Comparison of ENCODE assay signal across 14 mouse cellular contexts in genomic region chr1:122393660-122394355, GRCm38 (mm10).
DNase-seq lines count a peak whose midpoint lies in the region; ATAC-seq lines count a peak whose summit lies in the region.
"Had no signal": no experiment of that assay in that cellular context is flagged by ENCODE, and none has a peak within 500 bp of the region (broad histone marks: within the 10 kb centered on the region; RNA-seq: fewer than 3 reads in every experiment).

No protein-coding gene starts in this region.

- H3K4me3 ChIP-seq in forebrain, embryonic 14.5 days (ENCODE audit: low read depth, low read length), result no peak overlapping the region
- H3K4me3 ChIP-seq: myocyte had no signal

- H3K4me2 ChIP-seq in forebrain, embryonic 14.5 days (ENCODE audit: low read length), result no peak overlapping the region

- H3K36me3 ChIP-seq in forebrain, embryonic 14.5 days (ENCODE audit: control insufficient read depth, insufficient read depth, low read length), result no peaks in the 10 kb centered on the region

- H3K4me1 ChIP-seq in forebrain, embryonic 14.5 days (ENCODE audit: control insufficient read depth, insufficient read depth, low read length), result no peaks in the 10 kb centered on the region

- no peaks in the 10 kb centered on the region for H3K9me3 ChIP-seq in forebrain, embryonic 14.5 days (replicated peaks; ENCODE audit: control insufficient read depth, low read length)

- peak; percentile 23 to 54 for DNase-seq in layer of hippocampus, adult 18-20 months (ENCODE audit: low spot score in 2 of 2)
- DNase-seq in layer of hippocampus, postnatal 10 days (ENCODE audit: low spot score in 2 of 2), result no peak
- peak; percentile 78 for DNase-seq in brain, adult 2 months (ENCODE audit: low read depth, low spot score)
- DNase-seq in forebrain, embryonic 14.5 days (ENCODE audit: low spot score), result peak; percentile 32
- DNase-seq in left cerebral cortex, adult 9 months (ENCODE audit: low spot score in 2 of 2), result peak; percentile 42 to 66
- no peak for DNase-seq in urinary bladder, postnatal 25 days (ENCODE audit: low spot score)
- no peak for DNase-seq in urinary bladder, adult 2 months (ENCODE audit: low spot score)
- DNase-seq: adrenal gland, adult 8-10 months; kidney, adult 18-20 months; lung, postnatal 36 days had no signal

- H3K9ac ChIP-seq in forebrain, embryonic 14.5 days (ENCODE audit: low read length), result no peak overlapping the region
- H3K9ac ChIP-seq: liver, embryonic 14.5 days had no signal

- WGBS in forebrain, embryonic 14.5 days, result 59% methylated on average over 3 of the region's 3 CpGs

- peak; percentile 57 for ATAC-seq in forebrain, embryonic 14.5 days
- ATAC-seq in activated CD4-positive, CD25-positive, alpha-beta regulatory T cell, adult 4 months, result no peak

- H3K27me3 ChIP-seq in forebrain, embryonic 14.5 days (replicated peaks; ENCODE audit: control insufficient read depth, insufficient read depth, low read length), result no peaks in the 10 kb centered on the region

- H3K27ac ChIP-seq in forebrain, embryonic 14.5 days (ENCODE audit: low read depth, low read length), result no peak overlapping the region
- H3K27ac ChIP-seq: liver, embryonic 14.5 days; stomach, postnatal 0 days had no signal

Comparison
In these comparisons a context has a peak if more than half of its experiments do, and no peak if none do; other contexts are left out.
1. DNase-seq: peak in layer of hippocampus, adult 18-20 months (2 of 2), brain, adult 2 months (single experiment), forebrain, embryonic 14.5 days (single experiment) and left cerebral cortex, adult 9 months (2 of 2); none in layer of hippocampus, postnatal 10 days (0 of 2), urinary bladder, postnatal 25 days (single experiment) and urinary bladder, adult 2 months (single experiment).